Mouse (Mus musculus): ENCODE data around the gene Oscp1. TPM values are rescaled to one million over a fixed set of nuclear protein-coding genes. Genes with fewer than 3 reads are reported as not detected.

Oscp1 gene
- polyA plus RNA-seq, 1 experiment from 2014 or later: 42.1 TPM

DNA sequence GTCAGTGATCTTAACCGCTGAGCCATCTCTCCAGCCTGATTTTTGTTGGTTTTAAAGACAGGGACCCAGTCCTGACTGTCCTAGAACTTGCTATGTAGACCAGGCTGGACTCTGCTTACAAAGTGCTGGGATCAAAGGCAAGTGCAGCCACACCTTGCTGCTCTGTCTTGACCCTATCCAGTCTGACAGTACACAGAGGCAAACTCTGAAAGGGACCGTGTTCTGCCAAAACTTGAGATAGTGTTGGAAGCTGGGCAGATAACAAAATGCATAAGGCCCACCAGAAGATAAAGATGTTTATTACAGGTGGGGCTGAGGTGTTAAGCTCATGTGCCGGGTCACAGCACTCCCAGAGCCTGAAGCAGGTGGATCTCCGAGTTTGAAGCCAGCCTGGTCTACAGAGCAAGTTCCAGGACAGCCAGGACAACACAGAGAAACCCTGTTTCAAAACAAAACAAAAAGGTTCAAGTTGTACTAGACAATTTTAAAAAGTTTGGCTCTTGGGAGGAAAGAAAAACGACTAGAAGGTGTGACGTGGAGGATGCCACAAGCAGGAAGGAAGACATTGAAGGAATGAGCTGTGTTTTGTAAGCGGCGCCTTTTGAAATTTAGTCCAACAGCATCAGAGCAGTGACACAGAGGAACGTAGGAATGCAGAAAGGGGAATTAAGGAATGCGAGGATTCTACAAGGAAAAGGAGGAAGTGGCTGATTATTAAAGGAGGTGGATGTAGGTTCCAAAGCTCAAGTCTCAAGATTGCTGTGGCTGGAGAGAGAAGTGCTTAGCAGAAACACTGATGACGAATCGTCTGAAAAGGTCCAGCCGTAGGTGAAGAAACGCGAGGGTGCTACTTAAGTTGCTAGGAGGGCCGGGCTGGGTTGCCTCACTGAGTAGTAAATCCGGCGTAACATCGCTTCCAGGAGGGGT is 895 bp upstream of the Oscp1 start:
- peaks cover 18% of the 10 kb centered on the region for H3K36me3 ChIP-seq
- no peaks in the 10 kb centered on the region for H3K9me3 ChIP-seq
- WGBS: 16% methylated on average over 19 of the region's 19 CpGs
- 0 out of 2 replicates have a peak overlapping the region, but pooled peaks have one; percentile 27 for H3K27ac ChIP-seq (replicated peaks)
- H3K4me3 ChIP-seq: peak overlapping the region; percentile 73
- H3K9ac ChIP-seq: peak overlapping the region; percentile 28
- H3K4me1 ChIP-seq (replicated peaks): peaks cover 19% of the 10 kb centered on the region
- no peaks in the 10 kb centered on the region for H3K27me3 ChIP-seq
- H3K4me2 ChIP-seq: peak overlapping the region; percentile 72
- ATAC-seq (ENCODE audit: low FRiP score, low read depth): no peak

DNA sequence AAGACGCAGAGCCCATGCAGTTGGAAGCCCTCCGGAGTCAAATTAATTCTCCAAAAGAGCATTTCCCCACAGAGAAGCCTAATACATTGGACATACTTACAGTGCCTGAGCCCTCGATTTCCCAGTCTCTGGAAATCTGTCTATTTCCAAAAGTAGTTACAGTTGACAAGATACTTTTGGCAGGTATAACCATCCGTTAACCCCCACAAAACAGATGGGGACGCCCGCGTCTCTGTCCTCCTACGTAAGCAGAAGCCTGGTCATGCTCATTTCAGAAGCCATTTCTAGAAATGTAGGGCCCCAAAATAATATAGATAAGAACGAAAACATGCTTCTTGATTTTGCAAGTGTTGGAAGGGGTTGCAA is 615 bp downstream of the Oscp1 start:
- no peaks in the 10 kb centered on the region for H3K27me3 ChIP-seq
- no peak for ATAC-seq (ENCODE audit: low FRiP score, low read depth)
- peaks cover 20% of the 10 kb centered on the region for H3K4me1 ChIP-seq (replicated peaks)
- H3K4me3 ChIP-seq: peak overlapping the region; percentile 73
- peaks cover 11% of the 10 kb centered on the region for H3K36me3 ChIP-seq
- peak overlapping the region; percentile 64 for H3K9ac ChIP-seq
- peak overlapping the region; percentile 72 for H3K4me2 ChIP-seq
- H3K27ac ChIP-seq (replicated peaks): peak overlapping the region; percentile 71
- WGBS: 27% methylated on average over 9 of the region's 9 CpGs
- H3K9me3 ChIP-seq: no peaks in the 10 kb centered on the region

- H3K27ac ChIP-seq (replicated peaks): no peak overlapping the region
- 43% methylated on average over 1 of the region's 1 CpGs for WGBS
Observed at GRCm38 (mm10) chr4:126062856-126063255, 4.5 kb downstream of the Oscp1 start.

GRCm38 (mm10) chr4:126065241-126065640 is 6.9 kb downstream of the Oscp1 start:
- Histone ChIP-seq H3K4me2 (no peak overlapping the region), H3K27me3 (no peaks in the 10 kb centered on the region), H3K36me3 (no peaks in the 10 kb centered on the region), H3K9ac (no peak overlapping the region), H3K9me3 (no peaks in the 10 kb centered on the region), H3K4me1 (replicated peaks) (peaks cover 7% of the 10 kb centered on the region; the same call in 1 of the 2 replicates), H3K27ac (replicated peaks) (no peak overlapping the region), H3K4me3 (no peak overlapping the region)
- 84% methylated on average over 7 of the region's 7 CpGs for WGBS
- ATAC-seq (ENCODE audit: low FRiP score, low read depth): no peak

More at GRCm38 (mm10) chr4:126062856-126063255, 4.5 kb downstream of the Oscp1 start:
- Histone ChIP-seq H3K4me2 (no peak overlapping the region), H3K9me3 (no peaks in the 10 kb centered on the region), H3K9ac (no peak overlapping the region), H3K27me3 (no peaks in the 10 kb centered on the region), H3K4me1 (replicated peaks) (peaks cover 17% of the 10 kb centered on the region), H3K4me3 (no peak overlapping the region), H3K36me3 (no peaks in the 10 kb centered on the region)
- ATAC-seq (ENCODE audit: low FRiP score, low read depth): no peak

- Histone ChIP-seq H3K4me2 (no peak overlapping the region), H3K27me3 (no peaks in the 10 kb centered on the region), H3K4me3 (no peak overlapping the region), H3K4me1 (replicated peaks) (peaks cover 3% of the 10 kb centered on the region; the same call in 1 of the 2 replicates), H3K36me3 (no peaks in the 10 kb centered on the region), H3K27ac (replicated peaks) (no peak overlapping the region), H3K9ac (no peak overlapping the region), H3K9me3 (no peaks in the 10 kb centered on the region)
- ATAC-seq (ENCODE audit: low FRiP score, low read depth): no peak
- WGBS: 71% methylated on average over 15 of the region's 15 CpGs
Observed at GRCm38 (mm10) chr4:126067401-126068077, 9.2 kb downstream of the Oscp1 start.

GRCm38 (mm10) chr4:126068842-126069241 is 10.5 kb downstream of the Oscp1 start:
- Histone ChIP-seq H3K36me3 (no peaks in the 10 kb centered on the region; the same call in 1 of the 2 replicates), H3K4me2 (no peak overlapping the region), H3K27ac (replicated peaks) (no peak overlapping the region), H3K9me3 (no peaks in the 10 kb centered on the region), H3K9ac (no peak overlapping the region), H3K4me1 (replicated peaks) (peaks cover 3% of the 10 kb centered on the region; the same call in 1 of the 2 replicates), H3K4me3 (no peak overlapping the region), H3K27me3 (no peaks in the 10 kb centered on the region)
- no peak for ATAC-seq (ENCODE audit: low FRiP score, low read depth)
- WGBS: 91% methylated on average over 6 of the region's 6 CpGs

DNA sequence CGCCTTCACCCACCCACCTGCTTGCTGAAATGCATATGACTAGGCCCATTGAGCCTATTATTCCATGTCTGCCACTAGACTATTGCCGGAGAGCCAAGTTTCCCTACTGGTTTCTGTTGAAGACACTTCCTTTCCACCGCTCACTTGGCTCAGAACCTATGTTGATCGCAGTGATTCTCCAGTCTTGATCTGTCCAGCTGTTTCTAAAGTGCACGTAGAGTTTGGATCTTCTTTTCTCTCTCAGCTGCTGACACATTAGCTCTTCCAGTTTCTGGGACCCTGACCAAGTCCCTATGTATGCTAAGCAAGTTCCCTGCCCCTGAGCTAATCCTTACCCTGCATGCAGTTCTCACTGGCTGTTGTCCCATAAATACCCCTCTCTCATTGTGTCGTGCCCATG is 19.5 kb downstream of the Oscp1 start:
- no peak for ATAC-seq (ENCODE audit: low FRiP score, low read depth)
- H3K4me2 ChIP-seq: no peak overlapping the region
- no peak overlapping the region for H3K4me3 ChIP-seq
- H3K27me3 ChIP-seq: no peaks in the 10 kb centered on the region
- H3K36me3 ChIP-seq: peaks cover 7% of the 10 kb centered on the region
- WGBS: 85% methylated on average over 6 of the region's 6 CpGs
- H3K4me1 ChIP-seq (replicated peaks): no peaks in the 10 kb centered on the region
- H3K27ac ChIP-seq (replicated peaks): no peak overlapping the region
- no peaks in the 10 kb centered on the region for H3K9me3 ChIP-seq
- H3K9ac ChIP-seq: no peak overlapping the region

DNA sequence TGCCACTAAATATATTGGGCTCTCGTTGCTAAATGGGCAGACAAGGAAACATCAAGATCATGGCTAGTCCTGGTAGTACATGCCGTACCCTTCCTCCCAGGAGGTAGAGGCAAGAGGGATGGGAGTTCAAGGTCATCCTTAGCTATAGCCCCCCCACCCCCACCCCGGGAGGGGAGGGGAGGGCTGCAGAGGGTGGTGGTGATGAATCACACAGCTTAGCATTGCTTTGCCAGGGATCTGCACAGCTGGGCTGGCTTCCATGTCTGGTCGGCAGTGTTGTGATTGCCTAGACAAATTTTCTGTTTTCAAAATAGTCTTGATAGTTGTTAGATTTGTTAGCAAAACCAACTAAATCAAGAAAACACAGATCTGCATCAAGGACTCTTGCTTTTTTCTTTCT is 20.9 kb downstream of the Oscp1 start:
- Histone ChIP-seq H3K9me3 (no peaks in the 10 kb centered on the region), H3K36me3 (peaks cover 13% of the 10 kb centered on the region)

GRCm38 (mm10) chr4:126081601-126082000 is 23.2 kb downstream of the Oscp1 start:
- H3K9me3 ChIP-seq: no peaks in the 10 kb centered on the region
- no peaks in the 10 kb centered on the region for H3K4me1 ChIP-seq (replicated peaks)
- H3K36me3 ChIP-seq: peaks cover 18% of the 10 kb centered on the region
- no peak overlapping the region for H3K4me3 ChIP-seq
- H3K27me3 ChIP-seq: no peaks in the 10 kb centered on the region
- no peak overlapping the region for H3K27ac ChIP-seq (replicated peaks)
- no peak for ATAC-seq (ENCODE audit: low FRiP score, low read depth)
- 90% methylated on average over 1 of the region's 1 CpGs for WGBS
- H3K9ac ChIP-seq: no peak overlapping the region
- H3K4me2 ChIP-seq: no peak overlapping the region

More for the DNA sequence above, 20.9 kb downstream of the Oscp1 start:
- WGBS: 86% methylated on average over 4 of the region's 4 CpGs
- no peak for ATAC-seq (ENCODE audit: low FRiP score, low read depth)
- H3K4me1 ChIP-seq (replicated peaks): no peaks in the 10 kb centered on the region
- no peak overlapping the region for H3K27ac ChIP-seq (replicated peaks)
- H3K4me3 ChIP-seq: no peak overlapping the region
- H3K27me3 ChIP-seq: no peaks in the 10 kb centered on the region
- no peak overlapping the region for H3K4me2 ChIP-seq
- H3K9ac ChIP-seq: no peak overlapping the region

GRCm38 (mm10) chr4:126083021-126083420 is 24.7 kb downstream of the Oscp1 start:
- no peak overlapping the region for H3K27ac ChIP-seq (replicated peaks)
- peaks cover 24% of the 10 kb centered on the region for H3K36me3 ChIP-seq

GRCm38 (mm10) chr4:126084382-126084781 is 26.0 kb downstream of the Oscp1 start:
- no peak for ATAC-seq (ENCODE audit: low FRiP score, low read depth)
- Histone ChIP-seq H3K4me3 (no peak overlapping the region), H3K4me2 (no peak overlapping the region), H3K36me3 (peaks cover 33% of the 10 kb centered on the region), H3K27ac (replicated peaks) (no peak overlapping the region), H3K27me3 (no peaks in the 10 kb centered on the region), H3K4me1 (replicated peaks) (no peaks in the 10 kb centered on the region), H3K9ac (no peak overlapping the region), H3K9me3 (no peaks in the 10 kb centered on the region)
- 80% methylated on average over 8 of the region's 8 CpGs for whole genome bisulfite sequencing

More at GRCm38 (mm10) chr4:126083021-126083420, 24.7 kb downstream of the Oscp1 start:
- H3K4me1 ChIP-seq (replicated peaks): no peaks in the 10 kb centered on the region
- no peak overlapping the region for H3K4me2 ChIP-seq
- ATAC-seq (ENCODE audit: low FRiP score, low read depth): no peak
- H3K27me3 ChIP-seq: no peaks in the 10 kb centered on the region
- no peak overlapping the region for H3K9ac ChIP-seq
- no peaks in the 10 kb centered on the region for H3K9me3 ChIP-seq
- H3K4me3 ChIP-seq: no peak overlapping the region
- WGBS: 96% methylated on average over 9 of the region's 9 CpGs

DNA sequence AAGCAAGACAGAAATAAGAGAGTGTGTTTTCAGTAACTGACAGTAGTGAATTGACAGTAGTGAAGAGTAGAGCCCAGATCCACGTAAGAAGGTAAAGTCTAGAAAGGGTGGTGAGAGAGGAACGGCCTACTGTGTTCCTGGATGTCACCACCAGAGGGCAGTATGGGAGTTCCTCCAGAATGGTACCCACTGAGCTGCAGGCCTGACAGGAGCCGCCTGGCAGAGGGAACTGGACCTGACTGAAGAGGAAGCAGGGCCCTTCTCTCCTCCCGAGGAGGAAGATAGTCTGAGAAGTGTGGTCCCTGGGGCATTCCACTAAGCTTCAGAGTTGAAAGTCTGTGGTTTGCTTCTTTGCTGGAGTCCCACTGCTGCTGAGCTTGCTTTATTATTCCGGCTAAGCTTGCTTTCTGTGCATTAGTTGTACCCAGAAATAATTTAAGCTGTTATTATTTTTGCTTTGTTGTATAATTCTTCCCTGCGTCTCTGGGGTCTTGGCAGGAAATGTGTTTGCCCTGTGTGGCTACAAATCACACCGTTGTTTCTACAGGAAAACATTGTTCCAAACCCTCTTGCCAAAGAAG is 27.7 kb downstream of the Oscp1 start:
- Histone ChIP-seq H3K36me3 (peaks cover 33% of the 10 kb centered on the region), H3K27ac (replicated peaks) (no peak overlapping the region), H3K4me3 (no peak overlapping the region), H3K9me3 (no peaks in the 10 kb centered on the region), H3K4me2 (no peak overlapping the region), H3K27me3 (no peaks in the 10 kb centered on the region), H3K4me1 (replicated peaks) (no peaks in the 10 kb centered on the region), H3K9ac (no peak overlapping the region)
- WGBS: 26% methylated on average over 7 of the region's 7 CpGs
- peak; percentile 78 for ATAC-seq (ENCODE audit: low FRiP score, low read depth)

Data from hindbrain, embryonic 15.5 days (tissue).